Mouse (Mus musculus): ENCODE data around the gene Plekhm2. TPM values are rescaled to one million over a fixed set of nuclear protein-coding genes. Genes with fewer than 3 reads are reported as not detected.

Gene Plekhm2
- polyA plus RNA-seq, 1 experiment from 2014 or later: 7.0 TPM

DNA sequence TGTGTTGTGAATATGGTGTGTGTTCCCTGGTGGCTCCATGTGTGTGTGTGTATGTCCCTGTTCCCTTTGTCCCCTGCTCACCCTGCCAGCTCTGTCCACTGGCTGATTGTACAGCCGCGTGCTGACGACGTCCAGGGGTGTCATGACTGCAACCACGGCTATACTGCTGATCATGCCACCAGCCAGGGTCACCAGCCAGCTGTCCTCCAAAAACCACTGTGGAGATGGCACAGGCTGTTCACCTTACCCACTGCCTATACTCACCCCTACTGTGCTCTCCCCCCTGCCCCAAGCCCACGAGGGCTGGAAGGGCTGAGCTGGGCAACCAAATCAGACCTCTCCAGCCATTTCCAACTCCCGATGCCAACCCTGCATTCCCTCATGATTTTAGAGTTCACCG is 43.4 kb downstream of the Plekhm2 start:
- ATAC-seq: no peak
- 82% methylated on average over 8 of the region's 8 CpGs for WGBS
- Histone ChIP-seq H3K4me1 (replicated peaks; ENCODE audit: control insufficient read depth, insufficient read depth, low read length) (peaks cover 7% of the 10 kb centered on the region), H3K27ac (ENCODE audit: low read length) (no peak overlapping the region), H3K27me3 (replicated peaks; ENCODE audit: control insufficient read depth, insufficient read depth, low read length) (no peaks in the 10 kb centered on the region), H3K9ac (replicated peaks; ENCODE audit: low read depth, low read length) (no peak overlapping the region), H3K9me3 (ENCODE audit: control insufficient read depth, low read length) (no peaks in the 10 kb centered on the region), H3K36me3 (ENCODE audit: control insufficient read depth, insufficient read depth) (peaks cover 6% of the 10 kb centered on the region; the same call in 1 of the 2 replicates), H3K4me3 (replicated peaks; ENCODE audit: low read length) (no peak overlapping the region), H3K4me2 (ENCODE audit: low read length) (no peak overlapping the region)

DNA sequence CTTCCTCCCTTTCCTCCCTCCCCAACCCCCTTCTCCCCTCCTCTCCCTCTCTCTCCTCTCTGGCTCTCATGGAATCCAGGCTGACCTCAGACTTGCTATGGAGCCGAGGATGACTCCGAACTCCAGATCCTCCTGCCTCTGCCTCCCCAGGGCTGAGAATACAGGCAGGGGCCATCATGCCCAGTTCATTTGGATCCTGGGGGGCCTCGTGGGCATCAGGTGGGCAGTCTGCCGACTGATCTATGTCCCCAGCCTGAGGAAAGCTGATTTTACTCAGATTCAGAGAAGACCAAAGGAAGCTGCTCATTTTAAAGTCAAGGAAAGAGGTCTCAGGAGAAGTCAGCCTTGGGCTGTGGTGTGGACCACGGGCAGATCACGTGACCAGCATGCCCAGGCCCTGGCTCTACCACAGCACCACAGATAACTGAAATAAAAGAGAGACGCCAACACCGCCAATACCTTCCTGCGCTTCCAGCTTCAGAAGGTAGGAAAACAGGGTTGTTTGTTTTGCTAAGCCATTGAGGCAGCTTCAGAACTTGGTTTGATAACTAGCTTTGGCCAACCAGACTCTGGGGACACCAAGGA is 45.3 kb downstream of the Plekhm2 start:
- no peaks in the 10 kb centered on the region for H3K9me3 ChIP-seq (ENCODE audit: control insufficient read depth, low read length)
- no peak overlapping the region for H3K27ac ChIP-seq (ENCODE audit: low read length)
- no peak overlapping the region for H3K9ac ChIP-seq (replicated peaks; ENCODE audit: low read depth, low read length)
- H3K4me3 ChIP-seq (replicated peaks; ENCODE audit: low read length): no peak overlapping the region
- WGBS: 86% methylated on average over 9 of the region's 9 CpGs
- no peaks in the 10 kb centered on the region for H3K36me3 ChIP-seq (ENCODE audit: control insufficient read depth, insufficient read depth)
- no peak for ATAC-seq
- no peaks in the 10 kb centered on the region for H3K27me3 ChIP-seq (replicated peaks; ENCODE audit: control insufficient read depth, insufficient read depth, low read length)
- H3K4me1 ChIP-seq (replicated peaks; ENCODE audit: control insufficient read depth, insufficient read depth, low read length): peaks cover 7% of the 10 kb centered on the region
- H3K4me2 ChIP-seq (ENCODE audit: low read length): no peak overlapping the region

DNA sequence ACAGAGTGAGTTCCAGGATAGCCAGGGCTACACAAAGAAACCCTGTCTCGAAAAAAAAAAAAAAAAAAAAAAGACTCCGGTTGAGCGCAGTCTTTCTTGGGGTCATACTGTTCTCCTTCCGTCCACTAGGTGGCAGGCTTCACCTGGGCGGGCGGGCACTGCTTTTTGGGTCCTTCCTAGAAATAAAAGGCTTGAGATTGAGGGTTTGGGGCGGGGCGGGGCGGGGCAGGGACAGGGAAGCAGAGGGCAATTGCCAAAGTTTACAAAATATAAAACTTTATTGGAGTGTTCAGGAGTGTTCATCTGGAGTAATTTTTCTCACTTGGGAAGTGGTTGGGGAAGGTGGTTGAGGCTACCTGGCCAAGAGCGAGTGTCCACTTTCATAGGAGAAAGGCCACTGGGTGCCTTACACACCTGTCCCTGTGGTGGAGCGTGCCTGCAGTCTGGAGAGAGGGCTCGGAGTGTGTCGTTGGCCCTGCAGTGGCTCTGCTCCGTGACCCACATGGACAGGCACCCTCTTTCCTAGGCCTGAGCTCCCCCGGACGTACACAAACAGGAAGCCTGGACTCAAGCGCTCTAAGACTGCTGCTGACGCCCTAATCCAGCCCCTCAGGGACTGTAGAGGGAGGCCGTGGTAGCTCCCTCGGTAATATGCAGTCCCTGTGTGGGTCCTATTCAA is 46.0 kb downstream of the Plekhm2 start, which contains the start of gene Tmem82:
Gene Tmem82, minus strand, starts transcription at position 69 of the 679 bp plus-strand sequence.
- WGBS: 24% methylated on average over 20 of the region's 20 CpGs

DNA sequence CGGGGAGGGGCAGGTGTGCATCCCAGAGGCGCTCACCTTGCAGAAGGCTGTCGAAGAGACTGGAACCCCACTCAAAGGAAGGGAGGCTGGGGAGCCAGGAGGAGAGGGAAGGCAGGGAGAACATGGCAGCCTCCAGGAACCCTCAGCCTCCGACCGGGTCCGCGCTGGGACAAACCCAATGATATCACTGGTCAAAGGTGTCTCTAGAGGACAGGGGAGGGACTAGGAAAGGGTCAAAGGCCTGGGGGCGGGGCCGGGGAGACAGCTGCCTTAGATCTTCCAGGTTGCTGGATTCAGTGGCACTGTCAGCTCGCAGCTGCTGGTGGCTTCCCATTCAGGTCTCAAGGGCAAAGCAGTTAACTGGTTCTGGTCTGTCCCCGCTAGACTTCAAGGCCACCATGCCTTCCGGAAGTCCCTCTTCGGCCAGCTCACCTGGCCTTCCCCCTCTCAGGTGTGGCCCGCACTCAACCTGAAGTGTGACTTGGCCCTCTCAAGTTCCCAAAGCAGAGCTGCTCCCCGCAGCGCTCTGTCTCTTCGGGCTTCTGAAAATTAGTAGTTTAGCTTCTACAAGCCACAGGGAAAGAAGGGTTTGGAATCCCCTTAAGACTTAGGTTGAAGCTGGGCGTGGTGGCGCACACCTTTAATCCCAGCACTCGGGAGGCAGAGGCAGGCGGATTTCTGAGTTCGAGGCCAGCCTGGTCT is 46.7 kb downstream of the Plekhm2 start:
- 18% methylated on average over 21 of the region's 22 CpGs for WGBS
- no peaks in the 10 kb centered on the region for H3K36me3 ChIP-seq (ENCODE audit: control insufficient read depth, insufficient read depth)
- H3K27me3 ChIP-seq (replicated peaks; ENCODE audit: control insufficient read depth, insufficient read depth, low read length): no peaks in the 10 kb centered on the region
- H3K4me3 ChIP-seq (replicated peaks; ENCODE audit: low read length): peak overlapping the region; percentile 2; the same call in 1 of the 2 replicates
- peak overlapping the region; percentile 36 for H3K4me2 ChIP-seq (ENCODE audit: low read length)
- no peak for ATAC-seq
- H3K9ac ChIP-seq (replicated peaks; ENCODE audit: low read depth, low read length): no peak overlapping the region
- peaks cover 7% of the 10 kb centered on the region for H3K4me1 ChIP-seq (replicated peaks; ENCODE audit: control insufficient read depth, insufficient read depth, low read length)
- H3K9me3 ChIP-seq (ENCODE audit: control insufficient read depth, low read length): no peaks in the 10 kb centered on the region
- no peak overlapping the region for H3K27ac ChIP-seq (ENCODE audit: low read length)

More for the DNA sequence above, 46.0 kb downstream of the Plekhm2 start, which contains the start of gene Tmem82:
- Histone ChIP-seq H3K9ac (replicated peaks; ENCODE audit: low read depth, low read length) (no peak within 1 kb of the TSS), H3K27me3 (replicated peaks; ENCODE audit: control insufficient read depth, insufficient read depth, low read length) (no peaks in the 10 kb centered on the region), H3K9me3 (ENCODE audit: control insufficient read depth, low read length) (no peaks in the 10 kb centered on the region), H3K27ac (ENCODE audit: low read length) (no peak within 1 kb of the TSS), H3K4me3 (replicated peaks; ENCODE audit: low read length) (peak within 1 kb of the TSS; percentile 2; the same call in 1 of the 2 replicates), H3K4me1 (replicated peaks; ENCODE audit: control insufficient read depth, insufficient read depth, low read length) (peaks cover 7% of the 10 kb centered on the region), H3K4me2 (ENCODE audit: low read length) (peak within 1 kb of the TSS; percentile 36), H3K36me3 (ENCODE audit: control insufficient read depth, insufficient read depth) (no peaks in the 10 kb centered on the region)
- no peak for ATAC-seq

DNA sequence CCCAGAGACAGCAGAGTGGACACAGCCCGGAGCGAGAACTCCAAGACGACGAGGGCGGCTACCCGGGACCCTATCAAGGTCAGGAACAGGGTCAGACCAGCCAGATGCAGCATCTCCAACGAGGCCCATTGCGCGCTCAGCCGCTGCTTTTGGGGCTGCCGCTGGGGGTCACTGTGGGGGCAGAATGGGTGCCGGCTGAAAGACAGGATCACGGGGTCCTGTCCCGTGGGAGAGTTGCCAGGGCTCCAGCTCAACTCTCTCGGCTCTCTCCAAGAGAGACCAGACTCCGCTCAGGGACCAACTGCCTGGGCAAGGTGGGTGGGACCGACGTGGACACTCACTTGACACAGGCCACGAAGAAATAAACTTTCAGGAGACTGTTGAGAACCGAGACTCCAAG is 47.4 kb downstream of the Plekhm2 start:
- Histone ChIP-seq H3K27me3 (replicated peaks; ENCODE audit: control insufficient read depth, insufficient read depth, low read length) (no peaks in the 10 kb centered on the region), H3K4me2 (ENCODE audit: low read length) (peak overlapping the region; percentile 36), H3K36me3 (ENCODE audit: control insufficient read depth, insufficient read depth) (no peaks in the 10 kb centered on the region), H3K9ac (replicated peaks; ENCODE audit: low read depth, low read length) (no peak overlapping the region), H3K4me1 (replicated peaks; ENCODE audit: control insufficient read depth, insufficient read depth, low read length) (peaks cover 7% of the 10 kb centered on the region), H3K4me3 (replicated peaks; ENCODE audit: low read length) (no peak overlapping the region), H3K27ac (ENCODE audit: low read length) (no peak overlapping the region), H3K9me3 (ENCODE audit: control insufficient read depth, low read length) (no peaks in the 10 kb centered on the region)
- ATAC-seq: 0 out of 2 replicates have a peak, but pooled peaks have one; percentile 16
- WGBS: 5% methylated on average over 20 of the region's 20 CpGs

DNA sequence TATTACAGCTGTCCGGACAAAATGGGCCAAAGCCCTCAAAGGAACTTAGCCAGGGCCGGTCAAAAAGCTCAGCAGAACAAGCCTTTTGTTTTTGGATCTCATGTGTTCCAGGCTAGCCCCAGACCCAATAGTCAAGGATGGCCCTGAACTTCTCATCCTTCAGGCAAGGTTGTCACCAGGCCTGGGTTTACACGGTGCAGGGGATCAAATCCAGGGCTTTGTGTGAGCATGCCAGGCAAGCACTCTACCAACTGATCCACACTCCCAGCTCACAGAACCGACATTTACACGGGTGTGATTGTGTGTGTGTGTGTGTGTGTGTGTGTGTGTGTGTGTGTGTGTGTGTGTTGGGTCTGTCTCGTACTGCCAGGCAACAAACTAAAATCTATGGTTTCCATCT is 47.9 kb downstream of the Plekhm2 start:
- H3K4me2 ChIP-seq (ENCODE audit: low read length): no peak overlapping the region
- H3K4me1 ChIP-seq (replicated peaks; ENCODE audit: control insufficient read depth, insufficient read depth, low read length): peaks cover 7% of the 10 kb centered on the region
- H3K9ac ChIP-seq (replicated peaks; ENCODE audit: low read depth, low read length): no peak overlapping the region
- H3K9me3 ChIP-seq (ENCODE audit: control insufficient read depth, low read length): no peaks in the 10 kb centered on the region
- WGBS: 77% methylated on average over 6 of the region's 6 CpGs
- H3K4me3 ChIP-seq (replicated peaks; ENCODE audit: low read length): no peak overlapping the region
- no peak for ATAC-seq
- no peaks in the 10 kb centered on the region for H3K36me3 ChIP-seq (ENCODE audit: control insufficient read depth, insufficient read depth)
- H3K27ac ChIP-seq (ENCODE audit: low read length): no peak overlapping the region
- no peaks in the 10 kb centered on the region for H3K27me3 ChIP-seq (replicated peaks; ENCODE audit: control insufficient read depth, insufficient read depth, low read length)

DNA sequence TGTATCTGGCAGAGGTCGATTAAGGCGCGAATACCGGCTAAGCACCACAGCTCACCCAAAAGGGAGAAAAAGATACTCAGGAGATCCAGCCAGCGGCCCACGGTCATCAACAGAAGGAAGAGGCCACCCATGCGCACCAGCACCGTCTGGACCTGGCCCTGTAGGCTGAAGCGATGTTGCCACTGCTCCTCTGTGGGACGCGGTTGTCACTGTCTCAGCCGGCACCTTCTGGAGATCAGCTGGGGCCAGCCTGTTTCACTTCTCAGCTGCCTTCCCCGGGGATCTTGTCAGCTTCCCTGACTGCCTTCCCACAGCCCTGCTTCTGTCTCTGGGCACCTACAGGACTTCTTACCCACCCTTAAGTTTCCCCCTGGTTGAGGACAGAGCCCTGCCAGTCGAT is 49.8 kb downstream of the Plekhm2 start:
- Histone ChIP-seq H3K27ac (ENCODE audit: low read length) (no peak overlapping the region), H3K9ac (replicated peaks; ENCODE audit: low read depth, low read length) (no peak overlapping the region), H3K27me3 (replicated peaks; ENCODE audit: control insufficient read depth, insufficient read depth, low read length) (no peaks in the 10 kb centered on the region), H3K4me2 (ENCODE audit: low read length) (no peak overlapping the region), H3K36me3 (ENCODE audit: control insufficient read depth, insufficient read depth) (no peaks in the 10 kb centered on the region), H3K4me1 (replicated peaks; ENCODE audit: control insufficient read depth, insufficient read depth, low read length) (peaks cover 7% of the 10 kb centered on the region), H3K4me3 (replicated peaks; ENCODE audit: low read length) (no peak overlapping the region), H3K9me3 (ENCODE audit: control insufficient read depth, low read length) (no peaks in the 10 kb centered on the region)
- WGBS: 90% methylated on average over 14 of the region's 14 CpGs
- no peak for ATAC-seq

DNA sequence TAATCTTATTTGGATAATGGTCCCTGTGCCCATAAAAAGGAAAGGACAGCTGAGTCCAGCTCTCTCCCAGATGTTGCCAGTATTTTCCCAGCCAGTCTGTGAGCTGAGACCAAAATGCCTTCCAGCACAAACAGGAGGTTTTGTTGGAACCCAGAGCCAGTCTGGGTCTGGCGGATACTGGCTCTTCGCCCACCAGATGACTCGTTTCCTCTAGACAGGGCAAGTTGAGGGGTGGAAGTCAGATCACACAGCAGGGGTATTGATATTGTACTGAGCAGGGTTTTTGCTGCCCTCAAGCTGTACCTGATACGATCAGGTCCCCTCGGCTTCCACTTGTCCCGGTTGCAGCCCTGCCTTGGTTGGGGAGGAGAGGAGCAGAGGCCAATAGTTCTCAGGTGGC is 55.2 kb downstream of the Plekhm2 start:
- Histone ChIP-seq H3K4me1 (replicated peaks; ENCODE audit: control insufficient read depth, insufficient read depth, low read length) (no peaks in the 10 kb centered on the region), H3K27me3 (replicated peaks; ENCODE audit: control insufficient read depth, insufficient read depth, low read length) (no peaks in the 10 kb centered on the region), H3K27ac (ENCODE audit: low read length) (no peak overlapping the region), H3K9ac (replicated peaks; ENCODE audit: low read depth, low read length) (no peak overlapping the region), H3K4me3 (replicated peaks; ENCODE audit: low read length) (no peak overlapping the region), H3K9me3 (ENCODE audit: control insufficient read depth, low read length) (no peaks in the 10 kb centered on the region), H3K4me2 (ENCODE audit: low read length) (no peak overlapping the region), H3K36me3 (ENCODE audit: control insufficient read depth, insufficient read depth) (no peaks in the 10 kb centered on the region)
- ATAC-seq: no peak
- whole genome bisulfite sequencing: 77% methylated on average over 6 of the region's 6 CpGs

DNA sequence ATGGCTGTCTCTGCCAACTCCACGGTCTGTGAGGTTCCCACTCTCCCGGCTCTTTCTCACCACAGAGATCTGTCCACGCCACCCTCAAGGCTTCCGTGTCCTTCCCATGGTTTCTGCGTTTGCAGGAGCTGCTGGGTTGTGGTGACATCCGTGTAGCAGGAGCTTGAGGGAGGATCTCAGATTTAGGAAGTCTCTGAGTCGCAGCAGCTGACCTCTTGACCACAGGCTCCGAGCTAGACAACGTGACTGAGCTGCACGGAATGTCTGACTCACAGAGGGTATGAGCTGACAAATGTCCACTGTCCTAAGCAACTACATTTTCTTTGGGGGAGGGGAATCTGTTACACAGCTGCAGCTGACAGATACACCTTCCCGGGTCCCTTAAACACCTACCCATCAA is 58.8 kb downstream of the Plekhm2 start, which contains the start of gene Fblim1:
Gene Fblim1, minus strand, starts transcription at position 236 of the 400 bp plus-strand sequence.
- Histone ChIP-seq H3K9me3 (ENCODE audit: control insufficient read depth, low read length) (no peaks in the 10 kb centered on the region), H3K4me1 (replicated peaks; ENCODE audit: control insufficient read depth, insufficient read depth, low read length) (0 out of 2 replicates have a peak, but pooled peaks cover 2% of the 10 kb centered on the region), H3K9ac (replicated peaks; ENCODE audit: low read depth, low read length) (no peak within 1 kb of the TSS), H3K4me2 (ENCODE audit: low read length) (no peak within 1 kb of the TSS), H3K4me3 (replicated peaks; ENCODE audit: low read length) (no peak within 1 kb of the TSS), H3K36me3 (ENCODE audit: control insufficient read depth, insufficient read depth) (no peaks in the 10 kb centered on the region), H3K27ac (ENCODE audit: low read length) (no peak within 1 kb of the TSS), H3K27me3 (replicated peaks; ENCODE audit: control insufficient read depth, insufficient read depth, low read length) (no peaks in the 10 kb centered on the region)
- ATAC-seq: no peak
- 92% methylated on average over 11 of the region's 11 CpGs for WGBS
